ENCODE assay signal across 8 mouse cellular contexts in genomic region chr9:58281597-58281996, GRCm38 (mm10). TPM values are rescaled to one million over a fixed set of nuclear protein-coding genes. Genes with fewer than 3 reads are reported as not detected.
DNase-seq lines count a peak whose midpoint lies in the region; ATAC-seq and TF ChIP-seq lines count a peak whose summit lies in the region.
"Had no signal": no experiment of that assay in that cellular context is flagged by ENCODE, and none has a peak within 500 bp of the region (broad histone marks: within the 10 kb centered on the region; RNA-seq: fewer than 3 reads in every experiment).

No protein-coding gene starts in this region.

- H3K27ac ChIP-seq in kidney, postnatal 0 days: no peak overlapping the region
- no peak overlapping the region for H3K27ac ChIP-seq in CH12.LX (ENCODE audit: insufficient read depth, low read depth)
- H3K27ac ChIP-seq: stomach, embryonic 15.5 days had no signal

- H3K9me3 ChIP-seq in kidney, postnatal 0 days (replicated peaks; ENCODE audit: low read length): no peaks in the 10 kb centered on the region
- no peaks in the 10 kb centered on the region for H3K9me3 ChIP-seq in CH12.LX (replicated peaks; ENCODE audit: low read length)
- H3K9me3 ChIP-seq: stomach, embryonic 15.5 days had no signal

- H3K9ac ChIP-seq in kidney, postnatal 0 days (ENCODE audit: low read depth, low read length): no peak overlapping the region
- no peak overlapping the region for H3K9ac ChIP-seq in CH12.LX (ENCODE audit: insufficient read depth, low read depth)
- H3K9ac ChIP-seq: stomach, embryonic 15.5 days had no signal

- TF ChIP-seq EP300 in CH12.LX (IDR thresholded peaks at IDR 0.05; ENCODE audit: low read length): no peak

- no peak for ATAC-seq in kidney, postnatal 0 days (replicated peaks; ENCODE audit: low FRiP score, low read depth)
- peak; percentile 77; the same call in 1 of the 2 replicates for ATAC-seq in erythroblast, adult 5-6 weeks (replicated peaks; ENCODE audit: low FRiP score, poor library complexity, severe bottlenecking)

- peak; percentile 75 for TF ChIP-seq CTCF in kidney, postnatal 0 days (IDR thresholded peaks at IDR 0.05; ENCODE audit: low read depth)
- TF ChIP-seq CTCF in CH12.LX (conservative IDR thresholded peaks at IDR 0.05 in 1 of 2, IDR thresholded peaks at IDR 0.05 in 1 of 2; ENCODE audit: low read depth in 2 of 2, low read length in 2 of 2): peak; percentile 31 to 82; a peak in 3 of 4 replicates

- H3K36me3 ChIP-seq in kidney, postnatal 0 days (ENCODE audit: insufficient read depth, low read length): no peaks in the 10 kb centered on the region
- H3K36me3 ChIP-seq in CH12.LX (replicated peaks in 1 of 2; ENCODE audit: control insufficient read depth in 1 of 2, insufficient read depth in 1 of 2, low read length in 1 of 2): no peaks in the 10 kb centered on the region
- H3K36me3 ChIP-seq: stomach, embryonic 15.5 days had no signal

- H3K4me3 ChIP-seq in kidney, postnatal 0 days (replicated peaks; ENCODE audit: low read depth, low read length): no peak overlapping the region
- no peak overlapping the region for H3K4me3 ChIP-seq in CH12.LX (replicated peaks in 1 of 3; ENCODE audit: low read depth in 2 of 3, low read length in 2 of 3, poor library complexity in 1 of 3)
- H3K4me3 ChIP-seq: stomach, embryonic 15.5 days had no signal

- no peaks in the 10 kb centered on the region for H3K27me3 ChIP-seq in kidney, postnatal 0 days (ENCODE audit: insufficient read depth, low read length)
- H3K27me3 ChIP-seq in CH12.LX (replicated peaks): no peaks in the 10 kb centered on the region
- H3K27me3 ChIP-seq: stomach, embryonic 15.5 days had no signal

- no peaks in the 10 kb centered on the region for H3K4me1 ChIP-seq in kidney, postnatal 0 days (replicated peaks; ENCODE audit: insufficient read depth, low read length)
- peaks cover 13 to 35% of the 10 kb centered on the region in 2 experiments for H3K4me1 ChIP-seq in CH12.LX (ENCODE audit: control insufficient read depth in 1 of 2, insufficient read depth in 2 of 2)

- WGBS in kidney, postnatal 0 days: 61% methylated on average over 3 of the region's 3 CpGs

- no peak overlapping the region for H3K4me2 ChIP-seq in kidney, postnatal 0 days (ENCODE audit: low read length)
- H3K4me2 ChIP-seq in CH12.LX (ENCODE audit: insufficient read depth, low read depth, poor library complexity, severe bottlenecking): no peak overlapping the region
- H3K4me2 ChIP-seq: stomach, embryonic 15.5 days had no signal

- no peak for TF ChIP-seq POLR2A in CH12.LX (IDR thresholded peaks at IDR 0.05; ENCODE audit: low read depth, low read length)

- no peaks in the 10 kb centered on the region for H3K79me2 ChIP-seq in CH12.LX (replicated peaks; ENCODE audit: control insufficient read depth, extremely low read depth, insufficient read depth, poor library complexity, severe bottlenecking)

- peak; percentile 39 for TF ChIP-seq RAD21 in CH12.LX (IDR thresholded peaks at IDR 0.05; ENCODE audit: low read depth, low read length)

- dilution Hi-C loops in CH12.LX (cut with MboI; ENCODE audit: extremely low pct_ligation_motif_present, extremely low pct_unique_long_range_greater_than_20kb, low sequenced_read_pairs): no loop called here

- in situ Hi-C loops in CH12.LX (cut with MboI; ENCODE audit: low pct_ligation_motif_present, low pct_unique_long_range_greater_than_20kb, low sequenced_read_pairs): loop anchor here (5.0 kb wide), 1 partner anchor 34 kb away; the partner anchor contains the start of gene Pml

- no peak for DNase-seq in kidney, postnatal 0 days (ENCODE audit: low spot score)
- DNase-seq in kidney, adult 11 months: no peak
- DNase-seq in CH12.LX (ENCODE audit: extremely low read depth) (no peak), adipocyte (ENCODE audit: low spot score) (peak; percentile 53)
- peak; percentile 23 to 63 for DNase-seq in thymus, postnatal 10 days (ENCODE audit: low spot score in 2 of 2)
- DNase-seq in urinary bladder, postnatal 4 days (ENCODE audit: low spot score in 2 of 2): no peak

TF ChIP-seq in CH12.LX, 34 proteins besides CTCF, POLR2A, EP300 and RAD21:
- TF ChIP-seq SIN3A (IDR thresholded peaks at IDR 0.05; ENCODE audit: low read length): 0 out of 2 replicates have a peak, but pooled peaks have one; percentile 13
- TF ChIP-seq TCF12 (IDR thresholded peaks at IDR 0.05; ENCODE audit: low read depth, low read length): no peak
- TF ChIP-seq NRF1 (IDR thresholded peaks at IDR 0.05; ENCODE audit: low read depth, low read length): no peak
- TF ChIP-seq POLR2AphosphoS2 (IDR thresholded peaks at IDR 0.05; ENCODE audit: low read depth, low read length): no peak
- TF ChIP-seq USF1 (IDR thresholded peaks at IDR 0.05; ENCODE audit: low read depth, low read length): no peak
- no peak for TF ChIP-seq ETS1 (conservative IDR thresholded peaks at IDR 0.05; ENCODE audit: low read depth, low read length)
- no peak for TF ChIP-seq TBP (conservative IDR thresholded peaks at IDR 0.05; ENCODE audit: low read depth, low read length)
- TF ChIP-seq SMC3 (IDR thresholded peaks at IDR 0.05; ENCODE audit: low read depth, low read length): peak; percentile 74
- no peak for TF ChIP-seq ZNF384 (IDR thresholded peaks at IDR 0.05; ENCODE audit: low read depth, low read length)
- no peak for TF ChIP-seq PAX5 (IDR thresholded peaks at IDR 0.05; ENCODE audit: low read length)
- no peak for TF ChIP-seq E2F4 (IDR thresholded peaks at IDR 0.05; ENCODE audit: insufficient replicate concordance, low read depth, low read length)

RNA-seq across cellular contexts. Expression of gene Stoml1, which starts 28.6 kb away (rescaled TPM):
- 36.6 and 37.6 TPM in 2 replicates for polyA plus RNA-seq in kidney, postnatal 0 days (2015; fragmentation: Nextera tagmentation; extraction: Ambion mirVana)
- total RNA-seq in CH12.LX (2012; rRNA removed): 40.7 and 41.1 TPM in 2 replicates
- total RNA-seq in CH12.LX (2014; rRNA removed): 35.3 and 35.4 TPM in 2 replicates
- polyA plus RNA-seq in CH12.LX (2012; ENCODE audit: insufficient read length, low read depth): 34.0 and 35.4 TPM in 2 replicates
- 1.2 and 8.6 TPM in 2 replicates for total RNA-seq in erythroblast, adult 5-6 weeks (2015; ENCODE audit: low replicate concordance)
- 2.1 and 2.3 TPM in 2 replicates for total RNA-seq in erythroblast, adult 5-6 weeks (2017; ENCODE audit: low replicate concordance)

RNA-seq across cellular contexts. Expression of gene Loxl1, which starts 31.4 kb away (rescaled TPM):
- 60.9 and 62.2 TPM in 2 replicates for polyA plus RNA-seq in kidney, postnatal 0 days (2015; fragmentation: Nextera tagmentation; extraction: Ambion mirVana)
- total RNA-seq in CH12.LX (2012; rRNA removed) (not detected in 2 replicates), CH12.LX (2014; rRNA removed) (not detected in 2 replicates)
- polyA plus RNA-seq in CH12.LX (2012; ENCODE audit: insufficient read length, low read depth): not detected in 2 replicates
- not detected in 2 replicates for total RNA-seq in erythroblast, adult 5-6 weeks (2015; ENCODE audit: low replicate concordance)
- 0.17 TPM in 1 of 2 replicates, not detected in the other for total RNA-seq in erythroblast, adult 5-6 weeks (2017; ENCODE audit: low replicate concordance)

RNA-seq across cellular contexts. Expression of gene Pml, which starts 32.0 kb away (rescaled TPM):
- 14.3 and 15.2 TPM in 2 replicates for polyA plus RNA-seq in kidney, postnatal 0 days (2015; fragmentation: Nextera tagmentation; extraction: Ambion mirVana)
- total RNA-seq in CH12.LX (2012; rRNA removed): 21.2 and 26.6 TPM in 2 replicates
- 6.4 and 8.3 TPM in 2 replicates for total RNA-seq in CH12.LX (2014; rRNA removed)
- 54.1 and 56.9 TPM in 2 replicates for polyA plus RNA-seq in CH12.LX (2012; ENCODE audit: insufficient read length, low read depth)
- total RNA-seq in erythroblast, adult 5-6 weeks (2015; ENCODE audit: low replicate concordance): 43.0 and 50.8 TPM in 2 replicates
- total RNA-seq in erythroblast, adult 5-6 weeks (2017; ENCODE audit: low replicate concordance): 51.6 and 69.0 TPM in 2 replicates

Comparison
In these comparisons a context has a peak if more than half of its experiments do, and no peak if none do; other contexts are left out.
1. DNase-seq: peak in adipocyte (single experiment) and thymus, postnatal 10 days (2 of 2); none in kidney, postnatal 0 days (single experiment), kidney, adult 11 months (single experiment), CH12.LX (single experiment) and urinary bladder, postnatal 4 days (0 of 2).